Mouse (Mus musculus): ENCODE results near the gene Acta1.

GRCm38 (mm10) chr8:123846509-123846908 is 48.0 kb downstream of the Acta1 start:
- TF ChIP-seq CEBPB (IDR thresholded peaks at IDR 0.05; ENCODE audit: insufficient read depth, poor library complexity, severe bottlenecking) = no peak
- TF ChIP-seq MYOG (IDR thresholded peaks at IDR 0.05; ENCODE audit: control insufficient read depth in 1 of 3, insufficient read depth in 1 of 3, insufficient read length in 2 of 3, low read depth in 2 of 3) = peak in 1 of 3 experiments; percentile 24
- no peak for TF ChIP-seq USF1 (IDR thresholded peaks at IDR 0.05; ENCODE audit: low read depth)

Data from myocyte (in vitro differentiated cells).